Mouse (Mus musculus): ENCODE measurements around the gene Gm3336.

- TF ChIP-seq ZNF384 (IDR thresholded peaks at IDR 0.05; ENCODE audit: low read depth, low read length) (no peak), USF1 (IDR thresholded peaks at IDR 0.05; ENCODE audit: low read depth, low read length) (no peak), HCFC1 (IDR thresholded peaks at IDR 0.05; ENCODE audit: low read depth, low read length) (no peak), CHD2 (IDR thresholded peaks at IDR 0.05; ENCODE audit: low read length) (no peak), TBP (conservative IDR thresholded peaks at IDR 0.05; ENCODE audit: low read depth, low read length) (no peak)
Observed at GRCm38 (mm10) chr8:70746676-70747075, 28.3 kb downstream of the Gm3336 start.

Measured in CH12.LX (cell line).